Mouse (Mus musculus): ENCODE measurements around the gene Enkur. TPM values are rescaled to one million over a fixed set of nuclear protein-coding genes. Genes with fewer than 3 reads are reported as not detected.
"Not testable (repeated sequence)": the region's sequence is repeated elsewhere in the genome, so short reads cannot be mapped to it uniquely, and the experiment has no call there.

The Enkur gene
- polyA plus RNA-seq (2014; fragmentation: Nextera tagmentation; extraction: Ambion mirVana): 0.63 TPM in 2 replicates

GRCm38 (mm10) chr2:21204912-21205830 lies at the start of gene Enkur, which contains the start of gene Thnsl1:
Gene Enkur, minus strand, starts transcription at chr2:21205365.
Gene Thnsl1, plus strand, starts transcription at chr2:21205724.
- ATAC-seq (replicated peaks; ENCODE audit: insufficient number of reproducible peaks, low FRiP score, low TSS enrichment, low read depth): peak; percentile 97
- Histone ChIP-seq H3K4me1 (ENCODE audit: control insufficient read depth, insufficient read depth, low read length) (no peaks in the 10 kb centered on the region), H3K36me3 (replicated peaks; ENCODE audit: control insufficient read depth, insufficient read depth, low read depth, low read length) (no peaks in the 10 kb centered on the region), H3K4me3 (ENCODE audit: low read depth, low read length) (peak within 1 kb of the TSS; percentile 61), H3K9me3 (replicated peaks; ENCODE audit: control insufficient read depth, low read length) (no peaks in the 10 kb centered on the region), H3K27me3 (ENCODE audit: control insufficient read depth, insufficient read depth, low read length) (no peaks in the 10 kb centered on the region), H3K27ac (replicated peaks; ENCODE audit: low read depth, low read length) (no peak within 1 kb of the TSS), H3K9ac (replicated peaks; ENCODE audit: low read length) (peak within 1 kb of the TSS; percentile 69), H3K4me2 (ENCODE audit: low read depth, low read length) (peak within 1 kb of the TSS; percentile 71)
- peak; percentile 98 for DNase-seq (ENCODE audit: low spot score)
- WGBS: 2% methylated on average over 43 of the region's 43 CpGs

DNA sequence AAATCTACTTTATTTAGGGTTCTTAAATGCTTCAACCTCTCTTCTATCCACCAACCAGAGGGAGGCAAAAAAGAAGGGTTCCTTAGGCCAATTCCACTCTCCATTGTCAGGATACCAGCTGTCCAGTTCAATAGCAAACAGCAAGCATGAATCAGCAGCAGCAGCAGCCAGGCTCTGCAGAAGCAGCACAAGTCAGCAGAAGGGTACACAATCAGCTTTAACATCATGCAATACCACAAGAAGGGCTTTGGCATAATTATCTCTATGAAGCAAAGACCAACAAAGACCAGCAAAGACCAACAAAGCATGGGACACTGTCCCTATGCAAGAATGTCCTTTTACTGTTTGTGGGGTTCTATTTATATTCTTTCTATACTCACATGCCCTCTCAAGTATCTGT lies 49.1 kb upstream of the Enkur start:
- no peak overlapping the region for H3K27ac ChIP-seq (replicated peaks; ENCODE audit: low read depth, low read length)
- no peaks in the 10 kb centered on the region for H3K9me3 ChIP-seq (replicated peaks; ENCODE audit: control insufficient read depth, low read length)
- ATAC-seq (replicated peaks; ENCODE audit: insufficient number of reproducible peaks, low FRiP score, low TSS enrichment, low read depth) (no peak), DNase-seq (ENCODE audit: low spot score) (no peak)
- no peak overlapping the region for H3K4me2 ChIP-seq (ENCODE audit: low read depth, low read length)
- no peak overlapping the region for H3K9ac ChIP-seq (replicated peaks; ENCODE audit: low read length)
- no peaks in the 10 kb centered on the region for H3K36me3 ChIP-seq (replicated peaks; ENCODE audit: control insufficient read depth, insufficient read depth, low read depth, low read length)
- H3K27me3 ChIP-seq (ENCODE audit: control insufficient read depth, insufficient read depth, low read length): no peaks in the 10 kb centered on the region
- no peak overlapping the region for H3K4me3 ChIP-seq (ENCODE audit: low read depth, low read length)
- no peaks in the 10 kb centered on the region for H3K4me1 ChIP-seq (ENCODE audit: control insufficient read depth, insufficient read depth, low read length)

GRCm38 (mm10) chr2:21253644-21254043 lies 48.5 kb upstream of the Enkur start:
- ATAC-seq (replicated peaks; ENCODE audit: insufficient number of reproducible peaks, low FRiP score, low TSS enrichment, low read depth): no peak
- no peaks in the 10 kb centered on the region for H3K9me3 ChIP-seq (replicated peaks; ENCODE audit: control insufficient read depth, low read length)
- no peaks in the 10 kb centered on the region for H3K27me3 ChIP-seq (ENCODE audit: control insufficient read depth, insufficient read depth, low read length)
- no peak overlapping the region for H3K4me2 ChIP-seq (ENCODE audit: low read depth, low read length)
- 72% methylated on average over 3 of the region's 3 CpGs for WGBS
- DNase-seq (ENCODE audit: low spot score): no peak
- no peaks in the 10 kb centered on the region for H3K36me3 ChIP-seq (replicated peaks; ENCODE audit: control insufficient read depth, insufficient read depth, low read depth, low read length)
- no peaks in the 10 kb centered on the region for H3K4me1 ChIP-seq (ENCODE audit: control insufficient read depth, insufficient read depth, low read length)
- no peak overlapping the region for H3K27ac ChIP-seq (replicated peaks; ENCODE audit: low read depth, low read length)
- no peak overlapping the region for H3K9ac ChIP-seq (replicated peaks; ENCODE audit: low read length)
- no peak overlapping the region for H3K4me3 ChIP-seq (ENCODE audit: low read depth, low read length)

DNA sequence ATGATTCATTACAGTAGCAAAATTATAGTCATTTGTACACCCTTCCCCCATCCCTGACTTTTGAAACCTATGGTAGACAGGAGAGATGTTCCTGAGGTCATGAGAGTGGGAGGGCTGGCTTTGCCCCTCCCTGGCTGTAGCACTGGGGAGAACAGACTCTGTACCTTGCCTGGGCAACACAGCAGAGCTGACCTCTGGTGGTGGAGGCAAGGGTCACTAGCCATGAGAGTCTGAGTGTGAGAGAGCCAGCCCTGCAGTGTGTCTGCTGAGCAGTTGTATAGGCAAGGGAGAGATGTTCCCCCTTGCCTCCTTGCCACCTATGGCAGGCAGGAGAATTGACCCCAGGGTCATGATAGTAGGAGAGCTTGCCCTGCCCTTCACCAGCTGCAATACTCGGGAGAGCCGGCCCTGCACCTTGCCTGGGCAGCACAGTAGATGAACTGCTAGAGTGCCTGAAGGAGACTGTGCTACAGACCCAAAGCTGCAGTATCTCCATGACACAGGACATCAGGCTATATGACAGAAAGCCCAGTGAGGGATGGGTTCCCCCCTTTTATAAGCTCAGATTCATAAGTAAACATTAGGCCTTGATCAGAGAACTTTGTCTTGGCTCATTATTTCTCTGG lies 40.4 kb upstream of the Enkur start:
- H3K36me3 ChIP-seq (replicated peaks; ENCODE audit: control insufficient read depth, insufficient read depth, low read depth, low read length): no peaks in the 10 kb centered on the region
- WGBS: 86% methylated on average over 2 of the region's 2 CpGs
- no peak for DNase-seq (ENCODE audit: low spot score)
- no peaks in the 10 kb centered on the region for H3K9me3 ChIP-seq (replicated peaks; ENCODE audit: control insufficient read depth, low read length)
- no peaks in the 10 kb centered on the region for H3K4me1 ChIP-seq (ENCODE audit: control insufficient read depth, insufficient read depth, low read length)
- no peak overlapping the region for H3K9ac ChIP-seq (replicated peaks; ENCODE audit: low read length)
- H3K4me3 ChIP-seq (ENCODE audit: low read depth, low read length): no peak overlapping the region
- no peak overlapping the region for H3K27ac ChIP-seq (replicated peaks; ENCODE audit: low read depth, low read length)
- H3K4me2 ChIP-seq (ENCODE audit: low read depth, low read length): no peak overlapping the region
- ATAC-seq (replicated peaks; ENCODE audit: insufficient number of reproducible peaks, low FRiP score, low TSS enrichment, low read depth): no peak
- H3K27me3 ChIP-seq (ENCODE audit: control insufficient read depth, insufficient read depth, low read length): no peaks in the 10 kb centered on the region

DNA sequence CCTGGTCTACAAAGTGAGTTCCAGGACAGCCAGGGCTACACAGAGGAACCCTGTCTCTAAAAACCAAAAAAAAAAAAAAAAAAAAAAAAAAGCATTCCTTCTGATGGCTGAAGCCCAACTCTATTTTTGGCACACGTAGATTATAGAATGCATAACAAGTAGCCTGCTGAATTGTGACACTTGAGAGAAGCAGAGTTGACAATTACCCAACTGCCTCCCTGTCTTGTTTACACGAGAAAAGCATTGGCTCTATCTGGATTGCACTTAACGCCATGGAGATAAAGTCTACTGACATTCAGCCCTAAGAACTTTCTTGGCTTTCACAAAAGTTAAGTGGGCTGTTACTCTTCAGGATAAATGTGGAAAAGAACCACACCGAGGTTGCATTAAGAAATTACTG lies 39.8 kb upstream of the Enkur start:
- Histone ChIP-seq H3K4me2 (ENCODE audit: low read depth, low read length) (no peak overlapping the region), H3K9ac (replicated peaks; ENCODE audit: low read length) (no peak overlapping the region), H3K27me3 (ENCODE audit: control insufficient read depth, insufficient read depth, low read length) (no peaks in the 10 kb centered on the region), H3K4me1 (ENCODE audit: control insufficient read depth, insufficient read depth, low read length) (no peaks in the 10 kb centered on the region), H3K4me3 (ENCODE audit: low read depth, low read length) (no peak overlapping the region), H3K9me3 (replicated peaks; ENCODE audit: control insufficient read depth, low read length) (no peaks in the 10 kb centered on the region), H3K36me3 (replicated peaks; ENCODE audit: control insufficient read depth, insufficient read depth, low read depth, low read length) (no peaks in the 10 kb centered on the region), H3K27ac (replicated peaks; ENCODE audit: low read depth, low read length) (no peak overlapping the region)
- WGBS: 86% methylated on average over 4 of the region's 4 CpGs
- no peak for DNase-seq (ENCODE audit: low spot score)
- ATAC-seq (replicated peaks; ENCODE audit: insufficient number of reproducible peaks, low FRiP score, low TSS enrichment, low read depth): no peak

DNA sequence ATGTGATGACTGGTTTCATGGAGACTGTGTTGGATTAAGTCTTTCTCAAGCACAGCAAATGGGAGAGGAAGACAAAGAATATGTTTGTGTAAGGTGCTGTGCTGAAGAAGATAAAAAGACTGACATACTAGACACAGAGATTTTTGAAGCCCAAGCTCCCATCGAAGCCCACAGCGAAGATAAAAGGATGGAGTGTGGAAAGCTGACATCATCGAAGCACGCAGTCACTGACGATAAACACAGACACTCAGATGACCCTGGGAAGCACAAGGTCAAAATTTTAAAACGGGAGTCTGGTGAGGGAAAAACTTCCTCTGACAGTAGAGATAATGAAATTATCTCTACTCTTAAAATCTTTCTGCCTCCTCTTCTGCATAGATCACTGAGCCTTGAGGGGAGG lies 38.9 kb upstream of the Enkur start:
- 77% methylated on average over 3 of the region's 6 CpGs for WGBS
- DNase-seq (ENCODE audit: low spot score); H3K9me3 ChIP-seq (replicated peaks; ENCODE audit: control insufficient read depth, low read length); H3K4me1 ChIP-seq (ENCODE audit: control insufficient read depth, insufficient read depth, low read length); ATAC-seq (replicated peaks; ENCODE audit: insufficient number of reproducible peaks, low FRiP score, low TSS enrichment, low read depth); H3K27me3 ChIP-seq (ENCODE audit: control insufficient read depth, insufficient read depth, low read length); H3K36me3 ChIP-seq (replicated peaks; ENCODE audit: control insufficient read depth, insufficient read depth, low read depth, low read length); H3K4me3 ChIP-seq (ENCODE audit: low read depth, low read length); H3K9ac ChIP-seq (replicated peaks; ENCODE audit: low read length); H3K27ac ChIP-seq (replicated peaks; ENCODE audit: low read depth, low read length); H3K4me2 ChIP-seq (ENCODE audit: low read depth, low read length): not testable (repeated sequence)

GRCm38 (mm10) chr2:21236846-21237245 lies 31.7 kb upstream of the Enkur start:
- DNase-seq (ENCODE audit: low spot score) (no peak), ATAC-seq (replicated peaks; ENCODE audit: insufficient number of reproducible peaks, low FRiP score, low TSS enrichment, low read depth) (no peak)
- Histone ChIP-seq H3K4me2 (ENCODE audit: low read depth, low read length) (no peak overlapping the region), H3K9ac (replicated peaks; ENCODE audit: low read length) (no peak overlapping the region), H3K27ac (replicated peaks; ENCODE audit: low read depth, low read length) (no peak overlapping the region), H3K36me3 (replicated peaks; ENCODE audit: control insufficient read depth, insufficient read depth, low read depth, low read length) (no peaks in the 10 kb centered on the region), H3K27me3 (ENCODE audit: control insufficient read depth, insufficient read depth, low read length) (no peaks in the 10 kb centered on the region), H3K4me3 (ENCODE audit: low read depth, low read length) (no peak overlapping the region), H3K9me3 (replicated peaks; ENCODE audit: control insufficient read depth, low read length) (no peaks in the 10 kb centered on the region), H3K4me1 (ENCODE audit: control insufficient read depth, insufficient read depth, low read length) (no peaks in the 10 kb centered on the region)
- WGBS: 80% methylated on average over 5 of the region's 5 CpGs

DNA sequence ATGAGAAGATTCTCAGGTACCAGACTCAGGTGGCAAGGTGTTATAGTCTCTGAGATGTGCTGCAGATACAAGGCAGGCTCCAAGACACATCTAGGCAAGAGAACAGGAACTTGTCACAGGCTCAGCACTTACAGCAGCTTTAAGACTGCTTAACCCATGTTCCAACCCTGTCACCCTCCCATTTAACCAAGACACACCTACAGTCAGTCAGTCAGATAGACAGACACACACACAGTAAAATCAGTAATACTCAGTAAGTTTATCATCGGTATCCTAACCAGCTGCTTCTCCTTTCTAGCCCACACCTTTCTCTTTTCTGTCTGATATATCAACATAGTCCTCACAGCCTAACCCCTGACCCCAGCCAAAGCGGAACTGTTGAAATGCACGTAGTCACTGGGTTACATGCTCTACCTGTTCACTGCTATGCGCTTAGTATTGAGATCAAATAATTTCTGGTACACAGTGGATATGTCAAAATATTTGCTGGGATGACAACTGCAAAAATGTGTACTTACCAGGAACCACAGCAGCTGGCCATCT lies 30.8 kb upstream of the Enkur start:
- H3K4me3 ChIP-seq (ENCODE audit: low read depth, low read length): no peak overlapping the region
- H3K4me1 ChIP-seq (ENCODE audit: control insufficient read depth, insufficient read depth, low read length): no peaks in the 10 kb centered on the region
- no peaks in the 10 kb centered on the region for H3K9me3 ChIP-seq (replicated peaks; ENCODE audit: control insufficient read depth, low read length)
- H3K27ac ChIP-seq (replicated peaks; ENCODE audit: low read depth, low read length): no peak overlapping the region
- WGBS: 90% methylated on average over 4 of the region's 4 CpGs
- ATAC-seq (replicated peaks; ENCODE audit: insufficient number of reproducible peaks, low FRiP score, low TSS enrichment, low read depth): no peak
- no peak overlapping the region for H3K9ac ChIP-seq (replicated peaks; ENCODE audit: low read length)
- no peaks in the 10 kb centered on the region for H3K27me3 ChIP-seq (ENCODE audit: control insufficient read depth, insufficient read depth, low read length)
- no peak for DNase-seq (ENCODE audit: low spot score)
- no peak overlapping the region for H3K4me2 ChIP-seq (ENCODE audit: low read depth, low read length)
- no peaks in the 10 kb centered on the region for H3K36me3 ChIP-seq (replicated peaks; ENCODE audit: control insufficient read depth, insufficient read depth, low read depth, low read length)

Data from embryonic facial prominence, embryonic 11.5 days (tissue).